Mouse (Mus musculus) C2C12 (cell line): ENCODE measurements at regions not wholly inside any gene's neighbourhood (a gene's known extent, or its start where the extent isn't known, plus 50 kb on each side); places are given as distances from the start of the nearest gene placed in this dataset.

Source experiments
- H3K27me3 ChIP-seq: one replicate; pipeline ENCODE4 v1.6.1; 2011; ENCODE audit not compliant: control insufficient read depth, insufficient read depth, insufficient read length
- H3K36me3 ChIP-seq: one replicate; pipeline ENCODE4 v1.6.1; 2011; ENCODE audit not compliant: control insufficient read depth, insufficient read depth
- H3K4me3 ChIP-seq: one replicate; pipeline ENCODE4 v1.5.1; 2011; ENCODE audit warnings: mild to moderate bottlenecking, control low read depth; ENCODE audit not compliant: poor library complexity, insufficient read depth, severe bottlenecking
- H3K79me2 ChIP-seq: one replicate; pipeline ENCODE4 v1.6.1; 2011; ENCODE audit not compliant: control insufficient read depth, insufficient read depth
- H3K79me3 ChIP-seq: one replicate; pipeline ENCODE4 v1.6.1; 2011; ENCODE audit warnings: low read depth, control low read depth
- H3ac ChIP-seq: one replicate; pipeline ENCODE3; 2011; ENCODE audit warnings: low read depth; ENCODE audit not compliant: control insufficient read depth, insufficient read length
- CEBPB ChIP-seq: IDR thresholded peaks from one replicate; pipeline ENCODE4 v1.6.1; 2011; ENCODE audit warnings: low read depth, mild to moderate bottlenecking, control low read depth, moderate library complexity
- CTCF ChIP-seq: IDR thresholded peaks from one replicate; pipeline ENCODE4 v1.5.1; 2011; ENCODE audit not compliant: control insufficient read depth, insufficient read depth, insufficient read length
- FOSL1 ChIP-seq: IDR thresholded peaks from one replicate; pipeline ENCODE4 v1.8.0; 2011; ENCODE audit warnings: mild to moderate bottlenecking, low read length; ENCODE audit not compliant: poor library complexity, insufficient read depth, severe bottlenecking
- MAX ChIP-seq: IDR thresholded peaks from one replicate; pipeline ENCODE4 v1.6.1; 2011; ENCODE audit warnings: mild to moderate bottlenecking, control low read depth
- MYOD1 ChIP-seq: IDR thresholded peaks from one replicate; pipeline ENCODE4 v1.6.1; 2011; ENCODE audit warnings: low read depth; ENCODE audit not compliant: control insufficient read depth, insufficient read length
- MYOG ChIP-seq: IDR thresholded peaks from one replicate; pipeline ENCODE4 v1.6.1; 2011; ENCODE audit not compliant: control insufficient read depth, insufficient read length; ENCODE audit errors: extremely low read depth
- USF1 ChIP-seq: IDR thresholded peaks from one replicate; pipeline ENCODE4 v1.6.1; 2011; ENCODE audit warnings: low read depth, mild to moderate bottlenecking, control low read depth, moderate library complexity

- Histone ChIP-seq H3K27me3 (no peaks in the 10 kb centered on the region), H3K79me2 (no peaks in the 10 kb centered on the region), H3K79me3 (no peaks in the 10 kb centered on the region), H3K36me3 (no peaks in the 10 kb centered on the region), H3K4me3 (no peak overlapping the region), H3ac (no peak overlapping the region)
- peak; percentile 65 for TF ChIP-seq CEBPB
- peak; percentile 72 for TF ChIP-seq USF1
- peak; percentile 87 for TF ChIP-seq FOSL1
- TF ChIP-seq MYOG, result no peak
Measured at GRCm38 (mm10) chr9:6454542-6454941, 184.9 kb upstream of the Ddi1 start.

GRCm38 (mm10) chr9:6435236-6435635 is 165.6 kb upstream of the Ddi1 start:
- Histone ChIP-seq H3K36me3 (no peaks in the 10 kb centered on the region), H3K4me3 (no peak overlapping the region), H3K79me3 (no peaks in the 10 kb centered on the region), H3K27me3 (no peaks in the 10 kb centered on the region), H3K79me2 (no peaks in the 10 kb centered on the region), H3ac (no peak overlapping the region)
- TF ChIP-seq CTCF (no peak), FOSL1 (no peak), CEBPB (no peak), USF1 (no peak), MAX (no peak), MYOG (no peak), MYOD1 (no peak)

- H3K36me3 ChIP-seq, result no peaks in the 10 kb centered on the region
- TF ChIP-seq CEBPB (no peak), MAX (peak; percentile 81)
- H3K79me2 ChIP-seq, result no peaks in the 10 kb centered on the region
- H3ac ChIP-seq, result no peak overlapping the region
- H3K27me3 ChIP-seq, result no peaks in the 10 kb centered on the region
- no peaks in the 10 kb centered on the region for H3K79me3 ChIP-seq
- H3K4me3 ChIP-seq, result no peak overlapping the region
Measured at GRCm38 (mm10) chr9:6433813-6434456, 164.3 kb upstream of the Ddi1 start.

- no peak overlapping the region for H3K4me3 ChIP-seq
- H3K79me2 ChIP-seq, result no peaks in the 10 kb centered on the region
- no peaks in the 10 kb centered on the region for H3K27me3 ChIP-seq
- H3ac ChIP-seq, result no peak overlapping the region
- H3K79me3 ChIP-seq, result no peaks in the 10 kb centered on the region
- H3K36me3 ChIP-seq, result no peaks in the 10 kb centered on the region
- TF ChIP-seq CTCF (no peak), MYOG (no peak), USF1 (no peak), MYOD1 (no peak), MAX (no peak), CEBPB (peak; percentile 40), FOSL1 (peak; percentile 24)
Measured at GRCm38 (mm10) chr9:6430859-6431258, 161.2 kb upstream of the Ddi1 start.

GRCm38 (mm10) chr9:6430437-6430836 is 160.8 kb upstream of the Ddi1 start:
- no peaks in the 10 kb centered on the region for H3K79me3 ChIP-seq
- TF ChIP-seq MYOD1, result peak; percentile 84
- no peak for TF ChIP-seq CEBPB
- no peak for TF ChIP-seq USF1
- no peak for TF ChIP-seq FOSL1
- TF ChIP-seq MYOG, result no peak
- no peak for TF ChIP-seq CTCF
- TF ChIP-seq MAX, result no peak
- H3K27me3 ChIP-seq, result no peaks in the 10 kb centered on the region
- no peak overlapping the region for H3ac ChIP-seq
- no peaks in the 10 kb centered on the region for H3K36me3 ChIP-seq
- H3K79me2 ChIP-seq, result no peaks in the 10 kb centered on the region
- no peak overlapping the region for H3K4me3 ChIP-seq
